Mouse (Mus musculus) left cerebral cortex, adult 11 months (tissue): ENCODE measurements at regions not wholly inside any gene's neighbourhood (a gene's known extent, or its start where the extent isn't known, plus 50 kb on each side); places are given as distances from the start of the nearest gene placed in this dataset.

Source experiments
- DNase-seq: peaks from one replicate; pipeline ENCODE4 v3.0.0; 2022; ENCODE audit warnings: low spot score

DNA sequence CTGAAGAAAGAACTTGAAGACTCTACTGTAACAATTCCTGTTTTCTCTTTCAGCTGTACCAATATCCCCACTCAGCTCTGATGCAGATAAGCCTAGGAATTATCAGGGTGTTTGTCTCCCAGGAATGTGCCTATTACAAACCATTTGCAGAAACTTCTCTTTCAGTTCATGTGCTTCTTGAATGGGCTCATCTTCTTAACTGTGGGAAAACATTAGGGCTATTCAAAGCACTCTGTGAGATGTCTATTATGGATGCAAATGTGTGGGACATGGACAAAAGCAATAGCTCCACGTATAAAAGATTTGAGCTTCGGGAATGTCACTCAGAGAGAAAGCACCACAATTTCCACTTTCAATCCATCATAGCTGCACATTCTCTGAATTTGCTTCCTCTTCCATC lies 659.0 kb downstream of the Utrn start:
- no peak for DNase-seq

DNA sequence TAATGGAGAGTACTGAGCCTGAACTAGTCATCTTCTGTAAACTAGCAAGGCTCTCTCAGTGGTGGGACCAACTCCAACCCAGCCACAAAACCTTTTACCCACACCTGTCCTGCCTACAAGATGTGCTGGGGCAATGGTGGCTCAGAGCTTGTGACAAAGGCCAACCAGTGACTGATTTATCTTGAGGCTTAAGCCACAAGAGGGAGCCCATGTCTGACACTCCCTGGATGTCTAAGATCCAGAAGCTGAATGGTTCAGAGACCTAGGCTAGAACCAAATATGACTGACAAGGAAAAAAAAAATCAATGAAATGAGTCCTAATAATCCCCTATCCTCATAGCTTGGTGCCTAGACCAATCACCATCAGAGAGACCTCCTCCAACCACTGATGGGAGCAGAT lies 650.3 kb downstream of the Utrn start:
- no peak for DNase-seq

DNA sequence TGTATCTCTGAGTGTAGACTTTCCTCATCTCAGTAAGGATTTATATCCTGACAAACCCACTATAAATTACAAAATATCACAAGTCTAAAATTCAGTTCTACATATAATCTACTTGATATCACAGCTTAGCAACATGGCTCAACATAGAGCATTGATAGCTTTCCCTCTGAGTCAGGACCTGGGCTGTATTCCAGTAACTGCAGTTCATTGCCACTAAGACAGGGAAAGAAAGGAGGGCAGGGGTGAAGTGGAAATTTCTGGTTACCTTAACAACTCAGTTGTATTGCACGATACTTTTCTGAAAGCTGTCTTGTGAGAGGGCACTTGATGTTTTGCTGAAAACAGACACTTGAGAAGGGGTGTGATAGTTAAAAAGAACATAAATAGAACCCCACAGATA lies 635.0 kb downstream of the Utrn start:
- no peak for DNase-seq

DNA sequence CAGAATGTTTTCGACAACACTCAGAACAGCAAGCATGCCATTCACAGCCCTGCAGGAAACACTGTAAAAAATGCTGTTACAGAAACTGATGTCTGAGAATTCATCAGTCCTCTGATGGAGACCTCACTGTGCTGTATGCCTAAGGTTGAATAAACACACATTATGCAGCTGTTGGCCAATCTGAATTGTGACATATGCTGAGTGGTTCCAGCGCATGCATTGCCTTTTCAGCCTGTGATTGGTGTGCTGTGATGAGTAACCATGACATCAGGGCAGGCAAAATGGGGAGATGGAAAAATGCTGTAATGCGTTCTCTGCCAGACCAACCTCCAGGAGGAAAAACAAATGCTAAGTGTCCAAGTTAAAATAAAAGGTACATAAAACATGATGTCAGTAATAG lies 620.3 kb downstream of the Utrn start:
- DNase-seq, result no peak

DNA sequence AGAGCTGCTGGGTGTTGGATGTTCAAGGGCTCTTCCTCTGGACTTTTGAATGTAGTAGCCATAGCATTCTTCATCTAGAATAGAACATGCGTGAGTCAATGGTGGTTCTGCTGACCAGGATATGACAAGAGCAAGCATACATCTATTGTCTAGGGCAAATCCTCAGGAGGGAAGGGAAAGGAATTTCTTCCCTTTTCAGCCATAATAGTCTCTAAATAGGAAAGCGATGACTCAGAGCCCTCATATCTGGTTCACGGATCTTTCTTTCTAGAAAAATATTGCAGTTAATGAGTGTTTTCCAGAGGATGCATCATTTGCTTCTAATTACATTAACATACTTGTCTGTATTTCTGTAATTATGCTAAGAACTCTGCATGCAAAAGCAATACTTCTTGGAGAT lies 615.9 kb downstream of the Utrn start:
- DNase-seq, result no peak

DNA sequence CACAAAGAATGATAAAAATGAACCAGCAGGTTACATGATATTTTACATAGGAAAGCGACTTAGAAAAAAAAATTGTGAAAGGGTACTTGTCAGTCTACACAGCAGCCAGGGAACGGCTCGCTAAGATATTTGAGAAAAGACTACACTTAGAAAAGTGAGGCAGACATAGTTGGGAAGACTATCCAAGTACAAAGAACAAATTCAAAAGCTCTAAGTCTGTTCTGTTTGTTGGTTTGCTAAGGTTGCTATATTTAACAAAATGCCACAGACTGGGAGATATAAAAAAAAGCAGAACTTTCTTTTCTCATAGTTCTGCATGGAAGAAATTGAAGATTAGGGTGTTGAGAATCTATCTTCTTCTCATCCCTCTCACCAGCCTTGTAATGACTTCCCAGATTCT lies 583.5 kb downstream of the Utrn start:
- DNase-seq, result no peak

DNA sequence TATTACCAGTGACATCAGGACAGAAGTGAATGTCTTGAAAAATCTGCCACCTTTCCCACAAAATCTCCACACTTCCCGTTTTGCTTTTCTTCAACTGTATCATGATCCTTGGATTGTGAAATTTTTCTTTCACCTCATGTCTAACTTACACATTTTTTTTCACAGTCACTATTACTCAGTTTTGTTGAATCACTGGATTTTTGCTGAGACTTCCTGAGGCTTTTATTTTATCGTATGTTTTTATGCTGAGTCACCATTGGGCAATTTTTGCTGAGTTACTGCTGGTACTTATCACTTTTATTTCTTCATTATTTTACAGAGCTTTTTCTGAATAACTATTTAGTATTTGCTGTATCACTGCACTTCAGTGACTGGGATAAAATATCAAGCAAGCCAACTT lies 570.3 kb downstream of the Utrn start:
- DNase-seq, result no peak

DNA sequence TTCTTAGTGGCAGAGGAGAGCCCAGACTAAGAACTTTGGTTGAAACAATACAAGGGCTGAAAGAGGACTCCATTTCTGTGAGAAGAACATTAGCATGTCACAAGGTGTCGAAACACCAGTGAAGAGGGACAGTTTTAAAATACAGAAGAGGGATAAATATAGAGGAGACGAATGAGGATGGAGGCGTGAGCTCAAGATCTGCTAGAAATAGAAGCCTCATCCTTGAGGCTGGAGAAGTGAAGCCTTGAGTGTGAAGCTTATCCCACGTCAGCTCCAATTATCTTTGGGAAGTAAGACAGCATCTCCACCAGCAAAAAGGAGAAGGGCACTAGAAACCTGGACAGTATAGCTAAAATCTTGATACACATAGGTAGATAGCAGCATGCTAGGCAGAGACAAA lies 566.8 kb downstream of the Utrn start:
- peak; percentile 12 for DNase-seq

DNA sequence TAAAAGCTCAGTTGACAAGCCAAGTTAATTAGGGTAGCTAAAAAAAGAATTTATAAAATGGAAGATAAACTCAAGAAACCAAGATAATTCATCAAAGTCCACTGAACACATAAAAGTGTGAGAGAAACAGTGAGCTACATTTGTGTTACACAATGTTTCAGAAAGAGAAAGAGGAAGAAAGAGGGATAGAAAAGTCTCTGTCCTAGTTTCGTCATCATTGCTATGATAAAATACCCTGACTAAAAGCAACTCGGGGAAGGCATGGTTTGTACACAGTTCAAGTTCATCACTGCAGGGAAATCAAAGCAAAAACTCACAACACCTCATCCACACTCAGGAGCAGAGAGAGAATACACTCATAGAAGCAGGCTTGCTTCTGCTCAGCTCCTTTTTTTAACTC lies 548.9 kb downstream of the Utrn start:
- DNase-seq, result no peak
